Comparison of ENCODE assay signal across 16 mouse cellular contexts in genomic region chr2:92173186-92173585, GRCm38 (mm10).
"Had no signal": no experiment of that assay in that cellular context is flagged by ENCODE, and none has a peak within 500 bp of the region (broad histone marks: within the 10 kb centered on the region; RNA-seq: fewer than 3 reads in every experiment).

No protein-coding gene starts in this region.

- H3K27ac ChIP-seq: midbrain, embryonic 10.5 days; midbrain, embryonic 12.5 days; neural tube, embryonic 13.5 days; neural tube, embryonic 15.5 days; stomach, embryonic 15.5 days had no signal

- ATAC-seq: midbrain, embryonic 16.5 days had no signal

- H3K9me3 ChIP-seq: midbrain, embryonic 10.5 days; midbrain, embryonic 12.5 days; neural tube, embryonic 13.5 days; neural tube, embryonic 15.5 days; stomach, embryonic 15.5 days had no signal

- DNase-seq: lung, adult 18-20 months; lung, embryonic 14.5 days; lung, postnatal 10 days; lung, postnatal 4 days; midbrain, embryonic 14.5 days; right cerebral cortex, postnatal 14 days; thymus, adult 2 months; thymus, postnatal 25 days; thymus, postnatal 4 days had no signal

- H3K36me3 ChIP-seq: midbrain, embryonic 10.5 days; midbrain, embryonic 12.5 days; neural tube, embryonic 13.5 days; neural tube, embryonic 15.5 days; stomach, embryonic 15.5 days had no signal

- H3K4me3 ChIP-seq: midbrain, embryonic 10.5 days; midbrain, embryonic 12.5 days; myocyte; neural tube, embryonic 13.5 days; neural tube, embryonic 15.5 days; stomach, embryonic 15.5 days had no signal

- H3K9ac ChIP-seq: lung, embryonic 14.5 days; midbrain, embryonic 12.5 days; neural tube, embryonic 13.5 days; neural tube, embryonic 15.5 days; stomach, embryonic 15.5 days had no signal

- H3K27me3 ChIP-seq: midbrain, embryonic 12.5 days; neural tube, embryonic 13.5 days; neural tube, embryonic 15.5 days; stomach, embryonic 15.5 days had no signal

- H3K4me1 ChIP-seq: midbrain, embryonic 10.5 days; midbrain, embryonic 12.5 days; neural tube, embryonic 13.5 days; neural tube, embryonic 15.5 days; stomach, embryonic 15.5 days had no signal

- H3K4me2 ChIP-seq: lung, embryonic 14.5 days; midbrain, embryonic 12.5 days; neural tube, embryonic 13.5 days; neural tube, embryonic 15.5 days; stomach, embryonic 15.5 days had no signal
